Mouse (Mus musculus) MEL (cell line): Measurements from ENCODE around the gene Trim65. TPM values are rescaled to one million over a fixed set of nuclear protein-coding genes. Genes with fewer than 3 reads are reported as not detected.

ENCODE experiments used
- DNase-seq: peaks from one replicate; pipeline ENCODE4 v3.0.0; 2011; ENCODE audit warnings: low read depth, low spot score
- H3K27ac ChIP-seq: 2 replicates; pipeline ENCODE4 v1.5.1; 2012; ENCODE audit warnings: low read depth, mild to moderate bottlenecking, control low read depth, low read length, moderate library complexity; ENCODE audit not compliant: control insufficient read depth
- H3K27me3 ChIP-seq, 2 experiments: fragments of 150-350 bp in 1 of 2; sonication (generic) in 1 of 2; 2 replicates each; pipeline ENCODE4 v1.6.1; 2012; ENCODE audit warnings: low read length in 2 of 2, mild to moderate bottlenecking in 2 of 2, improper control_type of control experiment in 1 of 2, moderate library complexity in 1 of 2; ENCODE audit not compliant: insufficient read depth in 2 of 2, control insufficient read depth in 1 of 2
- H3K36me3 ChIP-seq, 2 experiments: 2 replicates each; pipeline ENCODE4 v1.6.1; 2012 to 2014; ENCODE audit warnings: low read length in 2 of 2, improper control_type of control experiment in 1 of 2, inconsistent platforms in 1 of 2, mild to moderate bottlenecking in 1 of 2; ENCODE audit not compliant: insufficient read depth in 2 of 2, control insufficient read depth in 1 of 2
- H3K4me1 ChIP-seq, 2 experiments: fragments of 150-350 bp in 1 of 2; sonication (generic) in 1 of 2; 2 replicates each; pipeline ENCODE4 v1.6.1; 2012; ENCODE audit warnings: low read length in 2 of 2, improper control_type of control experiment in 1 of 2, mild to moderate bottlenecking in 1 of 2; ENCODE audit not compliant: insufficient read depth in 2 of 2, control insufficient read depth in 1 of 2
- H3K4me3 ChIP-seq, 2 experiments: fragments of 150-350 bp in 1 of 2; sonication (generic) in 1 of 2; 2 replicates each; pipeline ENCODE4 v1.5.1; 2012; ENCODE audit warnings: low read depth in 2 of 2, low read length in 2 of 2, mild to moderate bottlenecking in 2 of 2, moderate library complexity in 2 of 2, control low read depth in 1 of 2, improper control_type of control experiment in 1 of 2; ENCODE audit not compliant: control insufficient read depth in 1 of 2, insufficient read depth in 1 of 2
- H3K79me2 ChIP-seq: 2 replicates; pipeline ENCODE4 v1.6.1; 2012; ENCODE audit warnings: mild to moderate bottlenecking, low read length, moderate library complexity; ENCODE audit not compliant: control insufficient read depth, poor library complexity, insufficient read depth
- H3K9ac ChIP-seq: 2 replicates; pipeline ENCODE4 v1.6.1; 2012; ENCODE audit warnings: low read depth, mild to moderate bottlenecking, control low read depth, low read length, moderate library complexity; ENCODE audit not compliant: control insufficient read depth, poor library complexity, severe bottlenecking
- H3K9me3 ChIP-seq: fragments of 150-350 bp; sonication (generic); replicated peaks from 2 replicates; pipeline ENCODE4 v1.6.1; 2012; ENCODE audit warnings: mild to moderate bottlenecking, low read length, improper control_type of control experiment, moderate library complexity; ENCODE audit not compliant: insufficient read depth
- BHLHE40 ChIP-seq: IDR thresholded peaks from 2 replicates; pipeline ENCODE4 v1.6.1; 2012; ENCODE audit warnings: low read depth, mild to moderate bottlenecking, inconsistent platforms, low read length, improper control_type of control experiment, borderline replicate concordance
- ELF1 ChIP-seq: IDR thresholded peaks from 2 replicates; pipeline ENCODE4 v1.6.1; 2014; ENCODE audit warnings: low read depth, mild to moderate bottlenecking, inconsistent platforms, low read length, improper control_type of control experiment, moderate library complexity
- EP300 ChIP-seq, 2 experiments: IDR thresholded peaks; 2 replicates each; pipeline ENCODE4 v1.6.1; 2011; ENCODE audit warnings: improper control_type of control experiment in 2 of 2, low read length in 2 of 2, low read depth in 1 of 2, mild to moderate bottlenecking in 1 of 2
- ETS1 ChIP-seq: IDR thresholded peaks from 2 replicates; pipeline ENCODE4 v1.6.1; 2012; ENCODE audit warnings: low read depth, mild to moderate bottlenecking, inconsistent platforms, low read length, improper control_type of control experiment, moderate library complexity
- GABPA ChIP-seq: IDR thresholded peaks from 2 replicates; pipeline ENCODE4 v1.6.1; 2012; ENCODE audit warnings: low read depth, mild to moderate bottlenecking, inconsistent platforms, low read length, improper control_type of control experiment, moderate library complexity
- HCFC1 ChIP-seq: IDR thresholded peaks from 2 replicates; pipeline ENCODE4 v1.6.1; 2012; ENCODE audit warnings: low read depth, mild to moderate bottlenecking, inconsistent platforms, low read length, improper control_type of control experiment, moderate library complexity
- JUND ChIP-seq: IDR thresholded peaks from 2 replicates; pipeline ENCODE4 v1.6.1; 2011; ENCODE audit warnings: low read depth, mild to moderate bottlenecking, improper control_type of control experiment, low read length
- MAFK ChIP-seq: IDR thresholded peaks from 2 replicates; pipeline ENCODE4 v1.6.1; 2011; ENCODE audit warnings: low read depth, mild to moderate bottlenecking, low read length, improper control_type of control experiment, borderline replicate concordance
- MAZ ChIP-seq: IDR thresholded peaks from 2 replicates; pipeline ENCODE4 v1.6.1; 2012; ENCODE audit warnings: low read depth, mild to moderate bottlenecking, inconsistent platforms, low read length, improper control_type of control experiment
- MYB ChIP-seq: IDR thresholded peaks from 2 replicates; pipeline ENCODE4 v1.6.1; 2011; ENCODE audit warnings: mild to moderate bottlenecking, low read depth, low read length, improper control_type of control experiment
- MYC ChIP-seq: IDR thresholded peaks from 2 replicates; pipeline ENCODE4 v1.6.1; 2011; ENCODE audit warnings: low read depth, mild to moderate bottlenecking, low read length, improper control_type of control experiment, moderate library complexity
- POLR2AphosphoS2 ChIP-seq: IDR thresholded peaks from 2 replicates; pipeline ENCODE4 v1.6.1; 2011; ENCODE audit warnings: low read length, improper control_type of control experiment
- RCOR1 ChIP-seq: IDR thresholded peaks from 2 replicates; pipeline ENCODE4 v1.6.1; 2012; ENCODE audit warnings: low read depth, mild to moderate bottlenecking, inconsistent platforms, low read length, improper control_type of control experiment
- SIN3A ChIP-seq: IDR thresholded peaks from 2 replicates; pipeline ENCODE4 v1.6.1; 2012; ENCODE audit warnings: low read length, improper control_type of control experiment, inconsistent platforms
- TAL1 ChIP-seq: IDR thresholded peaks from 2 replicates; pipeline ENCODE4 v1.6.1; 2012; ENCODE audit warnings: mild to moderate bottlenecking, inconsistent platforms, low read length, moderate library complexity, mixed read lengths
- TBP ChIP-seq: IDR thresholded peaks from 2 replicates; pipeline ENCODE4 v1.8.0; 2011; ENCODE audit warnings: low read depth, low read length, improper control_type of control experiment
- UBTF ChIP-seq: IDR thresholded peaks from 2 replicates; pipeline ENCODE4 v1.6.1; 2012; ENCODE audit warnings: low read depth, mild to moderate bottlenecking, inconsistent platforms, low read length, improper control_type of control experiment, moderate library complexity, borderline replicate concordance; ENCODE audit not compliant: insufficient read depth
- USF1 ChIP-seq: IDR thresholded peaks from 2 replicates; pipeline ENCODE4 v1.6.1; 2014; ENCODE audit warnings: low read depth, mild to moderate bottlenecking, inconsistent platforms, low read length, improper control_type of control experiment, moderate library complexity
- USF2 ChIP-seq, 2 experiments: IDR thresholded peaks; 2 replicates each; pipeline ENCODE4 v1.6.1; 2011 to 2012; ENCODE audit warnings: improper control_type of control experiment in 2 of 2, low read length in 2 of 2, borderline replicate concordance in 1 of 2, inconsistent platforms in 1 of 2, low read depth in 1 of 2, mild to moderate bottlenecking in 1 of 2; ENCODE audit not compliant: insufficient read depth in 1 of 2
- ZKSCAN1 ChIP-seq: IDR thresholded peaks from 2 replicates; pipeline ENCODE4 v1.6.1; 2012; ENCODE audit warnings: low read depth, mild to moderate bottlenecking, inconsistent platforms, low read length, improper control_type of control experiment, moderate library complexity
- ZMIZ1 ChIP-seq: IDR thresholded peaks from 2 replicates; pipeline ENCODE4 v1.6.1; 2012; ENCODE audit warnings: low read depth, mild to moderate bottlenecking, inconsistent platforms, low read length, improper control_type of control experiment, moderate library complexity
- polyA plus RNA-seq, 2 experiments: library from polyadenylated mRNA; stranded (reverse) in 1 of 2; unstranded in 1 of 2; fragments of >175 nt in 1 of 2; fragments of >200 nt in 1 of 2; gene quantifications; 2 replicates each; pipeline versions ENCODE4 v1.2.1 to v1.2.4; 2012; ENCODE audit warnings: low replicate concordance in 2 of 2, low read depth in 1 of 2; ENCODE audit not compliant: insufficient read length in 2 of 2, insufficient read depth in 1 of 2, missing spikeins in 1 of 2
- total RNA-seq: library from RNA; depleted of rRNA; stranded (reverse); fragments of 300-350 nt; gene quantifications from 2 replicates; pipeline ENCODE4 v1.2.3, GENCODE M21; 2012

Gene Trim65
- total and polyA plus RNA-seq, 3 experiments, result 8.8 to 10.7 TPM; not detected in 1

GRCm38 (mm10) chr11:116129993-116130487, 888 bp downstream of the Trim65 start:
- peak overlapping the region; percentile 82 for H3K27ac ChIP-seq
- H3K4me3 ChIP-seq, result peak overlapping the region; percentile 44 to 76
- peak; percentile 86 for DNase-seq
- peaks cover 4 to 5% of the 10 kb centered on the region in 2 experiments; a peak in 3 of 4 replicates for H3K36me3 ChIP-seq
- no peak for TF ChIP-seq MYB
- no peak for TF ChIP-seq ELF1
- TF ChIP-seq MAZ, result peak; percentile 32; the same call in 1 of the 2 replicates
- peak in 1 of 2 experiments; percentile 34; a peak in 2 of 4 replicates for TF ChIP-seq EP300 (IDR thresholded peaks at IDR 0.05; ENCODE audit: low read depth in 1 of 2, low read length in 2 of 2)
- 0 out of 2 replicates have a peak, but pooled peaks have one; percentile 3 for TF ChIP-seq JUND
- peak; percentile 23; the same call in 1 of the 2 replicates for TF ChIP-seq SIN3A
- TF ChIP-seq RCOR1, result peak; percentile 22; the same call in 1 of the 2 replicates
- TF ChIP-seq GABPA, result 0 out of 2 replicates have a peak, but pooled peaks have one; percentile 29
- peak; percentile 38; the same call in 1 of the 2 replicates for TF ChIP-seq ZMIZ1
- TF ChIP-seq MYC, result 0 out of 2 replicates have a peak, but pooled peaks have one; percentile 91
- peak; percentile 82 for TF ChIP-seq ETS1
- TF ChIP-seq MAFK, result 0 out of 2 replicates have a peak, but pooled peaks have one; percentile 26
- TF ChIP-seq UBTF, result no peak
- TF ChIP-seq USF1, result no peak
- H3K9ac ChIP-seq, result peak overlapping the region; percentile 88
- peaks cover 0 to 10% of the 10 kb centered on the region in 2 experiments; a peak in 2 of 4 replicates for H3K4me1 ChIP-seq
- H3K27me3 ChIP-seq, result no peaks in the 10 kb centered on the region
- H3K9me3 ChIP-seq, result no peaks in the 10 kb centered on the region
- peaks cover 14% of the 10 kb centered on the region for H3K79me2 ChIP-seq

- Histone ChIP-seq H3K9me3 (no peaks in the 10 kb centered on the region), H3K27ac (no peak overlapping the region), H3K36me3 (peaks cover 4 to 9% of the 10 kb centered on the region in 2 experiments; a peak in 3 of 4 replicates), H3K4me3 (peak overlapping the region in 1 of 2 experiments; percentile 76; a peak in 3 of 4 replicates), H3K79me2 (peaks cover 14% of the 10 kb centered on the region), H3K27me3 (no peaks in the 10 kb centered on the region), H3K4me1 (peaks cover 0 to 10% of the 10 kb centered on the region in 2 experiments; a peak in 2 of 4 replicates), H3K9ac (peak overlapping the region; percentile 88)
- TF ChIP-seq HCFC1 (no peak), POLR2AphosphoS2 (no peak), MYB (no peak), ZMIZ1 (no peak), ELF1 (no peak), TAL1 (no peak), TBP (no peak), BHLHE40 (no peak), ZKSCAN1 (no peak), ETS1 (no peak), MYC (no peak), USF2 (IDR thresholded peaks at IDR 0.05; ENCODE audit: borderline replicate concordance in 1 of 2, insufficient read depth in 1 of 2, low read depth in 1 of 2, low read length in 2 of 2) (no peak)
- DNase-seq, result no peak
These were observed 1.7 kb downstream of the Trim65 start for GRCm38 (mm10) chr11:116129091-116129790.
